Mouse (Mus musculus) liver, adult (tissue): ENCODE results near the gene Megf11.

Source experiments
- GATA4 ChIP-seq: IDR thresholded peaks from 2 replicates; pipeline ENCODE4 v1.6.1; 2014; ENCODE audit warnings: mild to moderate bottlenecking, low read length; ENCODE audit not compliant: insufficient replicate concordance

Gene Megf11

GRCm38 (mm10) chr9:64548332-64548731 is 162.9 kb downstream of the Megf11 start:
- no peak for TF ChIP-seq GATA4

- TF ChIP-seq GATA4, result no peak
Observed at GRCm38 (mm10) chr9:64551307-64551706, 165.9 kb downstream of the Megf11 start.

- no peak for TF ChIP-seq GATA4
Observed at GRCm38 (mm10) chr9:64552046-64552445, 166.6 kb downstream of the Megf11 start.

GRCm38 (mm10) chr9:64553441-64553840 is 168.0 kb downstream of the Megf11 start:
- no peak for TF ChIP-seq GATA4

GRCm38 (mm10) chr9:64555620-64556019 is 170.2 kb downstream of the Megf11 start:
- no peak for TF ChIP-seq GATA4

- TF ChIP-seq GATA4, result no peak
Observed at GRCm38 (mm10) chr9:64557110-64557745, 171.8 kb downstream of the Megf11 start.

GRCm38 (mm10) chr9:64557846-64558530 is 172.6 kb downstream of the Megf11 start:
- no peak for TF ChIP-seq GATA4

GRCm38 (mm10) chr9:64564315-64564767 is 178.9 kb downstream of the Megf11 start:
- no peak for TF ChIP-seq GATA4

GRCm38 (mm10) chr9:64565915-64566314 is 180.5 kb downstream of the Megf11 start:
- TF ChIP-seq GATA4, result no peak

GRCm38 (mm10) chr9:64566376-64566775 is 180.9 kb downstream of the Megf11 start:
- TF ChIP-seq GATA4, result no peak

- no peak for TF ChIP-seq GATA4
Observed at GRCm38 (mm10) chr9:64567482-64567881, 182.1 kb downstream of the Megf11 start.

- TF ChIP-seq GATA4, result no peak
Observed at GRCm38 (mm10) chr9:64568467-64569260, 183.2 kb downstream of the Megf11 start.

GRCm38 (mm10) chr9:64570448-64570847 is 185.0 kb downstream of the Megf11 start:
- TF ChIP-seq GATA4, result no peak

- TF ChIP-seq GATA4, result peak; percentile 95
Observed at GRCm38 (mm10) chr9:64571091-64571490, 185.7 kb downstream of the Megf11 start.

- TF ChIP-seq GATA4, result no peak
Observed at GRCm38 (mm10) chr9:64572629-64573190, 187.3 kb downstream of the Megf11 start.
